7 mouse cellular contexts compared by ENCODE assay signal in genomic region chr14:24081911-24082558, GRCm38 (mm10).
DNase-seq lines count a peak whose midpoint lies in the region; ATAC-seq and TF ChIP-seq lines count a peak whose summit lies in the region.

No protein-coding gene starts in this region.

- H3K36me3 ChIP-seq in kidney, postnatal 0 days (ENCODE audit: insufficient read depth, low read length), result no peaks in the 10 kb centered on the region

- H3K4me1 ChIP-seq in kidney, postnatal 0 days (replicated peaks; ENCODE audit: insufficient read depth, low read length), result no peaks in the 10 kb centered on the region
- H3K4me1 ChIP-seq in lung, adult 2 months (ENCODE audit: control insufficient read depth, insufficient read depth, low read length), result no peaks in the 10 kb centered on the region

- no peak overlapping the region for H3K9ac ChIP-seq in kidney, postnatal 0 days (ENCODE audit: low read depth, low read length)

- TF ChIP-seq POLR2A in lung, adult 2 months (IDR thresholded peaks at IDR 0.05; ENCODE audit: borderline replicate concordance, extremely low read depth, low read depth, low read length), result no peak

- H3K27ac ChIP-seq in kidney, postnatal 0 days, result no peak overlapping the region

- ATAC-seq in kidney, postnatal 0 days (replicated peaks; ENCODE audit: low FRiP score, low read depth), result peak; percentile 84
- ATAC-seq in activated CD4-positive, CD25-positive, alpha-beta regulatory T cell, adult 4 months, result no peak

- peak overlapping the region; percentile 51 for H3K4me2 ChIP-seq in kidney, postnatal 0 days (ENCODE audit: low read length)

- H3K4me3 ChIP-seq in kidney, postnatal 0 days (replicated peaks; ENCODE audit: low read depth, low read length), result no peak overlapping the region
- H3K4me3 ChIP-seq in lung, adult 2 months (replicated peaks; ENCODE audit: extremely low read depth, low read depth, low read length), result no peak overlapping the region

- TF ChIP-seq CTCF in kidney, postnatal 0 days (IDR thresholded peaks at IDR 0.05; ENCODE audit: low read depth), result no peak
- TF ChIP-seq CTCF in lung, adult 2 months (IDR thresholded peaks at IDR 0.05; ENCODE audit: insufficient read depth, low read length), result no peak

- no peaks in the 10 kb centered on the region for H3K9me3 ChIP-seq in kidney, postnatal 0 days (replicated peaks; ENCODE audit: low read length)

- 19% methylated on average over 11 of the region's 11 CpGs for WGBS in kidney, postnatal 0 days
- WGBS in lung, adult 2 months, result 29% methylated on average over 11 of the region's 11 CpGs

- H3K27me3 ChIP-seq in kidney, postnatal 0 days (ENCODE audit: insufficient read depth, low read length), result no peaks in the 10 kb centered on the region

- peak; percentile 72 for DNase-seq in ZHBTc4 (ENCODE audit: low read depth, low spot score)
- peak; percentile 79 for DNase-seq in embryo, embryonic 11 days
- peak; percentile 59 for DNase-seq in gastrocnemius, postnatal 25 days
- DNase-seq in kidney, postnatal 0 days (ENCODE audit: low spot score), result peak; percentile 70
- DNase-seq in lung, adult 2 months, result peak; percentile 30
- DNase-seq in retina, postnatal 7 days (ENCODE audit: low read depth, low spot score), result peak; percentile 39
